8 mouse cellular contexts compared by ENCODE assay signal in the genomic region with DNA sequence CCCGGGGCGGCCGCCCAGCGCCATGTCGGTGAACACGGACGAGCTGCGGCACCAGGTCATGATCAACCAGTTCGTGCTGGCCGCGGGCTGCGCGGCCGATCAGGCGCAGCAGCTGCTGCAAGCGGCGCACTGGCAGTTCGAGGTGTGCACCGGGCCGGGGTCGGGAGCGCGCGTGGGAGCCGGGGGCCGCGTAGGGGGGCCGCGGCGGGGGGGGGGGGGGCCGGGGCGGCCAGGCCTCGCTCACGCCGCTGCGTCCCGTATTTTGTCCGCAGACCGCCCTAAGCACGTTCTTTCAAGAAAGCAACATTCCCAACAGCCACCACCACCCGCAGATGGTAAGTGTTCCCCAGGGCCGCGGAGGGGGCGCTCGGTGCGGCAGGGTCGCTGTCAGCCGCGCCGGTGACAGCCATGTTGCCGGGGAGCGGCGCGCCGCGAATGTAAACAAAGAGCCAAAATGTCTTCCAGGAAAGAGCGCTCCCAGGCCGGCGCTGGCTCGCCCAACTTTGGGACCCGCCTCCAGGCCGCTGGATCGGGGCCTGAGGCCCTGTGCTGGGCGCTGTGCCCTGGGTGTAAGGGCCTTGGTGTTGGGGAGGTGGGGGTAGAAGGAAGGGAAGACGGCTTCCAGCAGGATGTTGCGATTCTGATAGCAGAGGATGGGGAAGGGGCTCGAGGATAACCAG. TPM values are rescaled to one million over a fixed set of nuclear protein-coding genes. Genes with fewer than 3 reads are reported as not detected.
A peak's percentile ranks its signal among the peaks of the same experiment; 100 is the strongest.
DNase-seq lines count a peak whose midpoint lies in the region; ATAC-seq and TF ChIP-seq lines count a peak whose summit lies in the region.

No protein-coding gene starts in this region.

- H3K4me3 ChIP-seq in gastrocnemius, adult 2 months: peak overlapping the region; percentile 70
- peak overlapping the region; percentile 84 for H3K4me3 ChIP-seq in hindbrain, embryonic 16.5 days (ENCODE audit: low read length)
- peak overlapping the region; percentile 90 for H3K4me3 ChIP-seq in limb, embryonic 13.5 days
- peak overlapping the region; percentile 92 for H3K4me3 ChIP-seq in midbrain, embryonic 16.5 days (ENCODE audit: low read depth, low read length)

- TF ChIP-seq CTCF in gastrocnemius, adult 2 months (IDR thresholded peaks at IDR 0.05): no peak

- peak overlapping the region; percentile 95 for H3K27ac ChIP-seq in gastrocnemius, adult 2 months
- H3K27ac ChIP-seq in hindbrain, embryonic 16.5 days (ENCODE audit: low read depth, low read length): peak overlapping the region; percentile 89
- H3K27ac ChIP-seq in limb, embryonic 13.5 days: peak overlapping the region; percentile 87
- peak overlapping the region; percentile 93 for H3K27ac ChIP-seq in midbrain, embryonic 16.5 days (ENCODE audit: low read length)

- intact Hi-C loops in gastrocnemius, adult 2 months (cut with DNase I): loop anchor here (5.0 kb wide), 1 partner anchor 37 kb away; no protein-coding TSS in a partner anchor

- no peaks in the 10 kb centered on the region; the same call in 1 of the 2 replicates for H3K36me3 ChIP-seq in hindbrain, embryonic 16.5 days (ENCODE audit: control insufficient read depth, insufficient read depth, low read length)
- H3K36me3 ChIP-seq in limb, embryonic 13.5 days: peaks cover 27% of the 10 kb centered on the region
- H3K36me3 ChIP-seq in midbrain, embryonic 16.5 days (ENCODE audit: control insufficient read depth, insufficient read depth, low read length): peaks cover 5% of the 10 kb centered on the region

- H3K27me3 ChIP-seq in hindbrain, embryonic 16.5 days (replicated peaks; ENCODE audit: control insufficient read depth, insufficient read depth, low read length): no peaks in the 10 kb centered on the region
- no peaks in the 10 kb centered on the region for H3K27me3 ChIP-seq in limb, embryonic 13.5 days
- H3K27me3 ChIP-seq in midbrain, embryonic 16.5 days (ENCODE audit: control insufficient read depth, insufficient read depth, low read depth, low read length): no peaks in the 10 kb centered on the region

- DNase-seq in CD4-positive, CD25-positive, alpha-beta regulatory T cell, adult 2 months (ENCODE audit: low read depth, low spot score): peak; percentile 75
- peak; percentile 69 to 73 for DNase-seq in cerebellum, postnatal 14 days
- peak; percentile 90 for DNase-seq in gastrocnemius, adult 2 months
- DNase-seq in spleen, postnatal 4 days (ENCODE audit: low spot score in 2 of 2): peak; percentile 72 to 87

- peak overlapping the region; percentile 93 for H3K9ac ChIP-seq in hindbrain, embryonic 16.5 days (ENCODE audit: low read depth, low read length)
- H3K9ac ChIP-seq in limb, embryonic 13.5 days: peak overlapping the region; percentile 86
- peak overlapping the region; percentile 94 for H3K9ac ChIP-seq in midbrain, embryonic 16.5 days (ENCODE audit: low read depth, low read length)

- 0% methylated on average over 38 of the region's 67 CpGs for WGBS in hindbrain, embryonic 16.5 days
- under 1% methylated on average over 38 of the region's 67 CpGs for WGBS in limb, embryonic 13.5 days
- under 1% methylated on average over 42 of the region's 67 CpGs for WGBS in midbrain, embryonic 16.5 days

- H3K4me1 ChIP-seq in hindbrain, embryonic 16.5 days (ENCODE audit: control insufficient read depth, insufficient read depth, low read depth, low read length): peaks cover 22% of the 10 kb centered on the region
- H3K4me1 ChIP-seq in limb, embryonic 13.5 days: peaks cover 31% of the 10 kb centered on the region
- peaks cover 29% of the 10 kb centered on the region for H3K4me1 ChIP-seq in midbrain, embryonic 16.5 days (ENCODE audit: control insufficient read depth, insufficient read depth, low read length)

- peak overlapping the region; percentile 87 for H3K4me2 ChIP-seq in hindbrain, embryonic 16.5 days (ENCODE audit: low read length)
- peak overlapping the region; percentile 86 for H3K4me2 ChIP-seq in limb, embryonic 13.5 days (replicated peaks)
- H3K4me2 ChIP-seq in midbrain, embryonic 16.5 days (ENCODE audit: low read length): peak overlapping the region; percentile 56

- no peaks in the 10 kb centered on the region for H3K9me3 ChIP-seq in hindbrain, embryonic 16.5 days (ENCODE audit: control insufficient read depth, low read length)
- H3K9me3 ChIP-seq in limb, embryonic 13.5 days: no peaks in the 10 kb centered on the region
- no peaks in the 10 kb centered on the region for H3K9me3 ChIP-seq in midbrain, embryonic 16.5 days (replicated peaks; ENCODE audit: control insufficient read depth, low read length, poor library complexity, severe bottlenecking)

- ATAC-seq in CD4-positive, CD25-positive, alpha-beta regulatory T cell, adult 4 months: no peak
- ATAC-seq in hindbrain, embryonic 16.5 days: peak; percentile 17; the same call in 1 of the 2 replicates
- ATAC-seq in limb, embryonic 13.5 days (ENCODE audit: low FRiP score, low read depth): peak; percentile 34
- peak; percentile 59 for ATAC-seq in midbrain, embryonic 16.5 days

RNA-seq across cellular contexts. Expression of gene Ubald2, which starts 0.5 kb away (rescaled TPM):
- polyA plus RNA-seq in CD4-positive, CD25-positive, alpha-beta regulatory T cell, adult 4 months (2017; shearing (Covaris generic)): 10 to 100 TPM; 12.2 to 13.0 TPM
- total RNA-seq in gastrocnemius, adult 2 months (2021): 10 to 100 TPM; 38.7 to 50.9 TPM
- 28.3 and 35.1 TPM in 2 replicates for polyA plus RNA-seq in hindbrain, embryonic 16.5 days (2015; fragmentation: Nextera tagmentation; extraction: Ambion mirVana)
- polyA plus RNA-seq in limb, embryonic 13.5 days (2015; fragmentation: Nextera tagmentation; extraction: Ambion mirVana): 28.2 and 30.2 TPM in 2 replicates
- 36.2 and 36.3 TPM in 2 replicates for polyA plus RNA-seq in midbrain, embryonic 16.5 days (2015; fragmentation: Nextera tagmentation; extraction: Ambion mirVana)

RNA-seq across cellular contexts. Expression of gene Rnf157, which starts 21.6 kb away (rescaled TPM):
- 1 to 10 TPM; 8.4 to 8.8 TPM for polyA plus RNA-seq in CD4-positive, CD25-positive, alpha-beta regulatory T cell, adult 4 months (2017; shearing (Covaris generic))
- 10 to 100 TPM; 24.3 to 32.0 TPM for total RNA-seq in gastrocnemius, adult 2 months (2021)
- 27.8 and 28.5 TPM in 2 replicates for polyA plus RNA-seq in hindbrain, embryonic 16.5 days (2015; fragmentation: Nextera tagmentation; extraction: Ambion mirVana)
- polyA plus RNA-seq in limb, embryonic 13.5 days (2015; fragmentation: Nextera tagmentation; extraction: Ambion mirVana): 18.6 and 18.7 TPM in 2 replicates
- 32.3 and 41.8 TPM in 2 replicates for polyA plus RNA-seq in midbrain, embryonic 16.5 days (2015; fragmentation: Nextera tagmentation; extraction: Ambion mirVana)

RNA-seq across cellular contexts. Expression of gene Qrich2, which starts 31.6 kb away (rescaled TPM):
- polyA plus RNA-seq in CD4-positive, CD25-positive, alpha-beta regulatory T cell, adult 4 months (2017; shearing (Covaris generic)): not detected
- under 1 TPM in 1 of 2 experiments, not detected in 1; 0.06 TPM for total RNA-seq in gastrocnemius, adult 2 months (2021)
- 0.38 and 0.40 TPM in 2 replicates for polyA plus RNA-seq in hindbrain, embryonic 16.5 days (2015; fragmentation: Nextera tagmentation; extraction: Ambion mirVana)
- polyA plus RNA-seq in limb, embryonic 13.5 days (2015; fragmentation: Nextera tagmentation; extraction: Ambion mirVana): 0.17 and 0.24 TPM in 2 replicates
- polyA plus RNA-seq in midbrain, embryonic 16.5 days (2015; fragmentation: Nextera tagmentation; extraction: Ambion mirVana): 0.08 TPM in 1 of 2 replicates, not detected in the other

RNA-seq across cellular contexts. Expression of gene Prpsap1, which starts 59.6 kb away (rescaled TPM):
- 10 to 100 TPM; 32.9 to 39.6 TPM for polyA plus RNA-seq in CD4-positive, CD25-positive, alpha-beta regulatory T cell, adult 4 months (2017; shearing (Covaris generic))
- total RNA-seq in gastrocnemius, adult 2 months (2021): 10 to 100 TPM; 14.2 to 15.1 TPM
- 181 and 190 TPM in 2 replicates for polyA plus RNA-seq in hindbrain, embryonic 16.5 days (2015; fragmentation: Nextera tagmentation; extraction: Ambion mirVana)
- 189 and 199 TPM in 2 replicates for polyA plus RNA-seq in limb, embryonic 13.5 days (2015; fragmentation: Nextera tagmentation; extraction: Ambion mirVana)
- 177 and 198 TPM in 2 replicates for polyA plus RNA-seq in midbrain, embryonic 16.5 days (2015; fragmentation: Nextera tagmentation; extraction: Ambion mirVana)
